Mouse (Mus musculus) thymus, adult 2 months (tissue): ENCODE data around the gene Nop2.

Source experiments
- CTCF ChIP-seq: fragments of 200-500 bp; IDR thresholded peaks from 2 replicates; pipeline ENCODE4 v1.5.1; 2012; ENCODE audit warnings: mild to moderate bottlenecking, control low read depth, low read length, moderate library complexity, borderline replicate concordance; ENCODE audit not compliant: control insufficient read depth, poor library complexity, insufficient read depth; ENCODE audit errors: extremely low read depth
- POLR2A ChIP-seq: fragments of 200-500 bp; IDR thresholded peaks from 2 replicates; pipeline ENCODE4 v1.6.1; 2012; ENCODE audit warnings: mild to moderate bottlenecking, low read length, control low read depth, moderate library complexity; ENCODE audit not compliant: control insufficient read depth, poor library complexity, insufficient read depth; ENCODE audit errors: extremely low read depth

GRCm38 (mm10) chr6:125142436-125142835, 10.7 kb downstream of the Nop2 start:
- no peak for TF ChIP-seq CTCF
- no peak for TF ChIP-seq POLR2A
